Mouse (Mus musculus) hindbrain, embryonic 11.5 days (tissue): ENCODE results near the gene Snf8. TPM values are rescaled to one million over a fixed set of nuclear protein-coding genes. Genes with fewer than 3 reads are reported as not detected.

ENCODE experiments used
- ATAC-seq: fragments of 200-750 bp; cut with Nextera tagmentation; 2 replicates; pipeline ENCODE4 v1.8.0; 2017; ENCODE audit warnings: mild to moderate bottlenecking, moderate TSS enrichment, moderate library complexity; ENCODE audit not compliant: low FRiP score
- DNase-seq: peaks from one replicate; pipeline ENCODE4 v3.0.0-alpha.2; 2015; ENCODE audit warnings: low spot score
- H3K27ac ChIP-seq: fragments of 300-500 bp; sonication (generic); 2 replicates; pipeline ENCODE4 v1.5.1; 2014; ENCODE audit warnings: mild to moderate bottlenecking, low read depth, low read length
- H3K27me3 ChIP-seq: fragments of 300-500 bp; sonication (generic); 2 replicates; pipeline ENCODE4 v1.6.1; 2014; ENCODE audit warnings: mild to moderate bottlenecking, low read length, moderate library complexity, mixed read lengths; ENCODE audit not compliant: control insufficient read depth, insufficient read depth
- H3K36me3 ChIP-seq: fragments of 300-500 bp; sonication (generic); 2 replicates; pipeline ENCODE4 v1.6.1; 2014; ENCODE audit warnings: mild to moderate bottlenecking, low read length, moderate library complexity, mixed read lengths; ENCODE audit not compliant: control insufficient read depth, insufficient read depth
- H3K4me1 ChIP-seq: fragments of 300-500 bp; sonication (generic); replicated peaks from 2 replicates; pipeline ENCODE4 v1.6.1; 2014; ENCODE audit warnings: low read length, mixed read lengths; ENCODE audit not compliant: control insufficient read depth, insufficient read depth
- H3K4me2 ChIP-seq: fragments of 300-500 bp; sonication (generic); replicated peaks from 2 replicates; pipeline ENCODE4 v1.6.1; 2014; ENCODE audit warnings: mild to moderate bottlenecking, low read depth, low read length
- H3K4me3 ChIP-seq: fragments of 300-500 bp; sonication (generic); 2 replicates; pipeline ENCODE4 v1.5.1; 2014; ENCODE audit warnings: low read depth, low read length
- H3K9ac ChIP-seq: fragments of 300-500 bp; sonication (generic); 2 replicates; pipeline ENCODE4 v1.6.1; 2014; ENCODE audit warnings: low read depth, low read length
- H3K9me3 ChIP-seq: fragments of 300-500 bp; sonication (generic); 2 replicates; pipeline ENCODE4 v1.6.1; 2016; ENCODE audit warnings: low read length; ENCODE audit not compliant: control insufficient read depth
- WGBS: fragments of 180-500 bp; shearing (Covaris S2); extraction: QIAGEN DNeasy Blood & Tissue Kit; methylation state at CpG from one replicate; pipeline ENCODE4 v1.1.7; 2014; 5-methylcytosine and 5-hydroxymethylcytosine counted together
- polyA plus RNA-seq: library from polyadenylated mRNA; unstranded; fragments of >200 nt; fragmentation: Nextera tagmentation; extraction: Ambion mirVana; gene quantifications from 2 replicates; pipeline ENCODE4 v1.2.1, GENCODE M21; 2014

Gene Snf8
- polyA plus RNA-seq, 1 experiment from 2014 or later: 47.3 TPM

GRCm38 (mm10) chr11:96050854-96051253, 16.2 kb downstream of the Snf8 start:
- H3K9ac ChIP-seq: no peak overlapping the region
- H3K27me3 ChIP-seq: no peaks in the 10 kb centered on the region
- no peaks in the 10 kb centered on the region for H3K4me1 ChIP-seq
- 93% methylated on average over 3 of the region's 3 CpGs for WGBS
- DNase-seq: no peak
- peaks cover 22% of the 10 kb centered on the region; the same call in 1 of the 2 replicates for H3K36me3 ChIP-seq
- no peaks in the 10 kb centered on the region for H3K9me3 ChIP-seq
- no peak overlapping the region for H3K4me2 ChIP-seq
- ATAC-seq: no peak
- no peak overlapping the region for H3K27ac ChIP-seq
- no peak overlapping the region for H3K4me3 ChIP-seq

GRCm38 (mm10) chr11:96058309-96058708, 23.6 kb downstream of the Snf8 start:
- no peaks in the 10 kb centered on the region for H3K27me3 ChIP-seq
- H3K4me3 ChIP-seq: no peak overlapping the region
- ATAC-seq: no peak
- H3K9me3 ChIP-seq: no peaks in the 10 kb centered on the region
- peaks cover 14% of the 10 kb centered on the region; the same call in 1 of the 2 replicates for H3K36me3 ChIP-seq
- no peak overlapping the region for H3K4me2 ChIP-seq
- WGBS: 95% methylated on average over 4 of the region's 4 CpGs
- DNase-seq: no peak
- no peak overlapping the region for H3K27ac ChIP-seq
- H3K4me1 ChIP-seq: no peaks in the 10 kb centered on the region
- no peak overlapping the region for H3K9ac ChIP-seq

GRCm38 (mm10) chr11:96064521-96065214, 30.0 kb downstream of the Snf8 start:
- H3K27me3 ChIP-seq: no peaks in the 10 kb centered on the region
- under 1% methylated on average over 36 of the region's 64 CpGs for WGBS
- H3K4me2 ChIP-seq: peak overlapping the region; percentile 73
- peaks cover 7% of the 10 kb centered on the region; the same call in 1 of the 2 replicates for H3K36me3 ChIP-seq
- peak overlapping the region; percentile 91 for H3K4me3 ChIP-seq
- peak overlapping the region; percentile 70 for H3K27ac ChIP-seq
- DNase-seq: peak; percentile 54
- ATAC-seq: peak; percentile 69
- peak overlapping the region; percentile 80 for H3K9ac ChIP-seq
- H3K4me1 ChIP-seq: no peaks in the 10 kb centered on the region
- H3K9me3 ChIP-seq: no peaks in the 10 kb centered on the region

GRCm38 (mm10) chr11:96065215-96065911, 30.7 kb downstream of the Snf8 start, which contains the start of gene Ube2z:
Ube2z (minus strand) TSS chr11:96065388.
- peak within 1 kb of the TSS; percentile 80 for H3K9ac ChIP-seq
- H3K9me3 ChIP-seq: no peaks in the 10 kb centered on the region
- H3K4me1 ChIP-seq: no peaks in the 10 kb centered on the region
- 5% methylated on average over 41 of the region's 50 CpGs for WGBS
- peak within 1 kb of the TSS; percentile 70 for H3K27ac ChIP-seq
- peak; percentile 99 for DNase-seq
- H3K36me3 ChIP-seq: peaks cover 6% of the 10 kb centered on the region; the same call in 1 of the 2 replicates
- H3K4me3 ChIP-seq: peak within 1 kb of the TSS; percentile 91
- peak; percentile 99 for ATAC-seq
- H3K27me3 ChIP-seq: no peaks in the 10 kb centered on the region
- peak within 1 kb of the TSS; percentile 73 for H3K4me2 ChIP-seq

- DNase-seq: no peak
- no peaks in the 10 kb centered on the region for H3K4me1 ChIP-seq
- WGBS: 75% methylated on average over 5 of the region's 5 CpGs
- no peak overlapping the region for H3K4me2 ChIP-seq
- no peak overlapping the region for H3K27ac ChIP-seq
- H3K4me3 ChIP-seq: no peak overlapping the region
- H3K27me3 ChIP-seq: no peaks in the 10 kb centered on the region
- no peak for ATAC-seq
- no peak overlapping the region for H3K9ac ChIP-seq
- no peaks in the 10 kb centered on the region for H3K9me3 ChIP-seq
- peaks cover 4% of the 10 kb centered on the region; the same call in 1 of the 2 replicates for H3K36me3 ChIP-seq
These were observed 33.5 kb downstream of the Snf8 start for GRCm38 (mm10) chr11:96068231-96068630.

- Histone ChIP-seq H3K9ac (no peak overlapping the region), H3K4me1 (peaks cover 3% of the 10 kb centered on the region; the same call in 1 of the 2 replicates), H3K36me3 (peaks cover 4% of the 10 kb centered on the region; the same call in 1 of the 2 replicates), H3K4me3 (no peak overlapping the region), H3K9me3 (no peaks in the 10 kb centered on the region), H3K27me3 (no peaks in the 10 kb centered on the region), H3K4me2 (no peak overlapping the region), H3K27ac (no peak overlapping the region)
- no peak for ATAC-seq
- no peak for DNase-seq
- WGBS: 91% methylated on average over 7 of the region's 7 CpGs
These were observed 35.7 kb downstream of the Snf8 start for GRCm38 (mm10) chr11:96070353-96070752.

- no peak for DNase-seq
- no peak overlapping the region for H3K4me3 ChIP-seq
These were observed 36.3 kb downstream of the Snf8 start for GRCm38 (mm10) chr11:96071013-96071412.

GRCm38 (mm10) chr11:96073295-96073993, 38.8 kb downstream of the Snf8 start:
- H3K4me2 ChIP-seq: no peak overlapping the region

More at GRCm38 (mm10) chr11:96071013-96071412, 36.3 kb downstream of the Snf8 start:
- 94% methylated on average over 1 of the region's 1 CpGs for WGBS
- H3K36me3 ChIP-seq: peaks cover 4% of the 10 kb centered on the region; the same call in 1 of the 2 replicates
- H3K27me3 ChIP-seq: no peaks in the 10 kb centered on the region
- no peaks in the 10 kb centered on the region for H3K9me3 ChIP-seq
- H3K9ac ChIP-seq: no peak overlapping the region
- no peak for ATAC-seq
- no peak overlapping the region for H3K4me2 ChIP-seq
- peaks cover 3% of the 10 kb centered on the region; the same call in 1 of the 2 replicates for H3K4me1 ChIP-seq
- no peak overlapping the region for H3K27ac ChIP-seq

More at GRCm38 (mm10) chr11:96073295-96073993, 38.8 kb downstream of the Snf8 start:
- Histone ChIP-seq H3K36me3 (peaks cover 4% of the 10 kb centered on the region; the same call in 1 of the 2 replicates), H3K9ac (no peak overlapping the region), H3K4me3 (no peak overlapping the region), H3K27me3 (no peaks in the 10 kb centered on the region), H3K9me3 (no peaks in the 10 kb centered on the region), H3K27ac (no peak overlapping the region), H3K4me1 (peaks cover 3% of the 10 kb centered on the region; the same call in 1 of the 2 replicates)
- no peak for DNase-seq
- ATAC-seq: no peak
- 79% methylated on average over 7 of the region's 9 CpGs for WGBS
